Mouse (Mus musculus): ENCODE results near the gene Rpgrip1l.

Rpgrip1l gene

DNA sequence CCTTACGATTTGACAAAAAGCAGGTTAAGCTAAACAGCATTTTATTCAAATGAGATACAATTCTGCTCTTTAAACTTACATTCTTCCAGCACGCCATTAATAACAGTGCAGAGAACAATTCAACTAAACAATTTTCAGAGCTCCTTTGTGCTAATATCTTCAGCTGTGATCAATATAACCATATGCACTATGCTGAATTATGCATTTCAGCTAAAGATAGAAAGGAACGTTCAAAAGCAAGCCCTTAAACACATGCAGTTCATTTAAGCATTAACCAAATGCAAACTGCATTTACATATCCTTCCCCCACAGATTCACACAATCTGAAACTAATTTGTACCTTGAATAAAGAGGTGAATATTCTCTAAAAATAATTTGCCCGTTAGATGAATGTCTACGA is 35.0 kb downstream of the Rpgrip1l start:
- DNase-seq (ENCODE audit: inconsistent age in 2 of 2, low spot score in 1 of 2), result no peak

- no peak for DNase-seq (ENCODE audit: inconsistent age in 2 of 2, low spot score in 1 of 2)
These were observed 36.7 kb downstream of the Rpgrip1l start for GRCm38 (mm10) chr8:91276337-91276736.

DNA sequence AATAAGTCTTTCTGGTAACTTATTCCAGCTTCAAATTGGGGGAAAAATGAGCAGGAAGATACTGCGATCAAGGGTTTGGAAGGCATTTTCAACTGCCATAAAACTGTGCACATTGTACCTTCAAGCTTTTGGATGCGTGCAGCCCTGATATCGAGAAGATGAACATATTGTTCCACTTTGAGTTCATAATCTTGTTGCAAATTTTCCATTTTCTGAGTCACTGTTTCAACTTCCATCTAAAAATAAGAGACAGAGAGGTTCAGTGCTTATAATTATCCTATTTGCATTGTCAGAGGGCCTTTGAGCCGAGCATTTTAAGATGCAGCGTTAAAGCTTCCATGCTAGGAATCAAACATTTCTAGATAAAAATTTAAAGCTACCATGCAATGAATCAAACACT is 39.6 kb downstream of the Rpgrip1l start:
- DNase-seq (ENCODE audit: inconsistent age in 2 of 2, low spot score in 1 of 2), result no peak

DNA sequence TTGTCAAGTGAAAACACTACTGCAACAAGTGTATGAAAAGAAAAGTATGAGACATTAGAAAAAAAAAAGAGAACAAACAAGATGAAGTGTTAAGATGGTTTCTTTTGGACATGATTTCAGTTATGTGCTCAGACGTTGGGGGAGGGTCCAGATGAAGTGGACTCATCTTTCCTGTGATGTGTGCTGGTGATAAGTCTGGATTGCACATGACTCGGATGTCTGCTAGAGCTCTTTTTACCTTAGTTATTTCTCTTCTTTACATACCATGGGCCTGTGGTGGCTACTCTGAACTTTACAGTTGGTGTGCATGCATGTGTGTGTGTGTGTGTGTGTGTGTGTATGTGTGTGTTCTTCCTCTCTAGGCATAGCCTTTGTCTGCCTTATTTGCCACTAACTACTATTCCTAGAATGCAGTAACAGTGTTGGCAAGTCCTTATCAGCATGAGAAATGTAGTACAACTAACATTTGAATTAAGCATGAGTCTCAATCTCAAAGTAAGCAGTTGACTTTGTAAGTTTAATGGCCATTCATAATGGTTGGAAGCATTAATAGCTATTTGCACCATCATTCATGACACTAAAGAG is 43.6 kb downstream of the Rpgrip1l start:
- DNase-seq (ENCODE audit: inconsistent age in 2 of 2, low spot score in 1 of 2), result no peak

DNA sequence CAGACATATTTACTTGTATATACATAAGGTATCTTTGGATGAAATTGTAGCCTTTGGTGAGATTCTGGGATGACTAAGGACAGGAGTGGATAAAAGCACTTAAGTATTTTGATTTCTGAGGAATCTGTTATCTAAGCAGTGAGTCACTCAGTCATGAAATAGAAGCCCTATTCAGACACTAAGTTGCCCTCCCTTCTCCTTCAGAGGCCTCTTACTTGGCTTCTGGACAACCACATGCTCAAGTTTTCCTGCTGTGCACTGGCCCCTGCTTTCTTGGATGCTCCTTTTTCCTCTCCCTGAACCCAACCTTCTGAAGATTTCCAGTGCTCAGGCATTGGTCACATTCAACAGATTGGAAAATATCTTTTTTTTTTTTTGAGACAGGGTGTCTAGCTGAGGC is 48.5 kb downstream of the Rpgrip1l start:
- DNase-seq (ENCODE audit: inconsistent age in 2 of 2, low spot score in 1 of 2), result no peak

GRCm38 (mm10) chr8:91263939-91264338 is 49.1 kb downstream of the Rpgrip1l start:
- DNase-seq (ENCODE audit: inconsistent age in 2 of 2, low spot score in 1 of 2), result no peak

- DNase-seq (ENCODE audit: inconsistent age in 2 of 2, low spot score in 1 of 2), result no peak
These were observed 51.5 kb downstream of the Rpgrip1l start for GRCm38 (mm10) chr8:91261598-91261997.

DNA sequence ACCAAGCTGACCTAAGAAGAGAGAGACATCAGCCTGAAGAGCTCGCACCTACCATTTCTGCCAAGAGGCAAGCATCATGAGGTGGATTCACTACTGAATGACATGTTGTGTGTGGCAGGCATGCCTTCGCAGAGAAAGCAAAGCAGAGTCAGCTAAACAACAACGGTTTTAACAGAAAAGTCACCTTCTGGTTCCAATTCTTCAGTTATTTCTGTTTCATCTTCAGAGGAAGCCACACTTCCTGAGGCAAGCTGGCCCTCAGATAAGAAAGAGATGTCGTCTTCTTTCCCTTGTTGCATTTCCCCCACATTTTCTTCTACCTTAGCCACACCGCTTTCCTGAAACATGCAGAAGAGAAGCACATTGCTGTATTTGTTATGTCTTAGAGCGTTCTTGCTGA is 62.1 kb downstream of the Rpgrip1l start:
- no peak for DNase-seq (ENCODE audit: inconsistent age in 2 of 2, low spot score in 1 of 2)

- DNase-seq (ENCODE audit: inconsistent age in 2 of 2, low spot score in 1 of 2), result no peak
These were observed 63.1 kb downstream of the Rpgrip1l start for GRCm38 (mm10) chr8:91249758-91250466.

- no peak for DNase-seq (ENCODE audit: inconsistent age in 2 of 2, low spot score in 1 of 2)
These were observed 67.1 kb downstream of the Rpgrip1l start for GRCm38 (mm10) chr8:91245821-91246454.

GRCm38 (mm10) chr8:91242721-91243120 is 70.3 kb downstream of the Rpgrip1l start:
- DNase-seq (ENCODE audit: inconsistent age in 2 of 2, low spot score in 1 of 2), result no peak

DNA sequence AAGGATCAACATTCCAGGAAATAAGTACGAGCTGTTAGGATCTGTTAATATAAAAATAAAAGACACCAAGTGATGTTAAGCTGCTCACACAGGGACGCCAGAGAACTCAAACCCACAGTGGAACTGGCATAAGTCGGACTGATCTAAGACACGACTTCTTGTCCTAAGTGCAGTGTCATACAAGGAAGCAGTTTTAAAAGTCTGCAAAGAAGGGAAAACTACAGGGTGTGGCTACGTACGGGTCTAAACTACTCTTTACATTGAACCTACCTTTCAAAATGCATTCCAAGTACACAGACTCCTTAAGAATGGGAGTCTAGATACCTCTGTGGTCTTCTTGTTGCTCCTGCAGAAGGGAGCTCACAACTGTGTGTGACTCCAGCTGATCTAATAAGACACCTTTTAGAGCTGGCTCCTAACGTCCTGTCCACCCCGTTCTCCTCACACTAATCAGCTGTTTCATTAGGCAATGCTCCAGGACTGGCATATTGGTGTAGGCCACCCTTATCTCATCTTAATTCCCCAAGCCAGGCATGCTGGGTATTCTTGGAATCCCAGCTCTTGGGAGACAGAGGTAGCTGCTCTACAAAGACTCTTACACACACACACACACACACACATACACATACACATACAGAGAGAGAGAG is 71.1 kb downstream of the Rpgrip1l start:
- no peak for DNase-seq (ENCODE audit: inconsistent age in 2 of 2, low spot score in 1 of 2)

DNA sequence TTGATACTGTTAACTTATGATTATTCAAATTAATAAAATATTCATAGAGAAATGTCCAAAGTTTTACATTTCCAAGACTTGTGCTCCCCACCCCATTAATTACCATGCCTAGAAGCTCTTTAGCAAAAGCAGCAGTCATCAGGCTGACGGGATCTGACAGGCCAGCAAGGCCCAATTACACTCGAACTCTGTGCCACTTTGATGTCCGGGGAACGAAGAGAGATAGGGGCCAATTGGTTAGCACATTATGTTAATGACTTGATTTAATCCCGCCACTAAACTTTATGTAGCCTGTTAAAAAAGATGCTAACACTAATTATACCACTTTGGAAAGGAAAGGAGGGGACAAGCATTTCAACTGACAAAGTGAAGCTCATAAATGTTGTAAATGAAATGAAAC is 71.7 kb downstream of the Rpgrip1l start:
- no peak for DNase-seq (ENCODE audit: inconsistent age in 2 of 2, low spot score in 1 of 2)

DNA sequence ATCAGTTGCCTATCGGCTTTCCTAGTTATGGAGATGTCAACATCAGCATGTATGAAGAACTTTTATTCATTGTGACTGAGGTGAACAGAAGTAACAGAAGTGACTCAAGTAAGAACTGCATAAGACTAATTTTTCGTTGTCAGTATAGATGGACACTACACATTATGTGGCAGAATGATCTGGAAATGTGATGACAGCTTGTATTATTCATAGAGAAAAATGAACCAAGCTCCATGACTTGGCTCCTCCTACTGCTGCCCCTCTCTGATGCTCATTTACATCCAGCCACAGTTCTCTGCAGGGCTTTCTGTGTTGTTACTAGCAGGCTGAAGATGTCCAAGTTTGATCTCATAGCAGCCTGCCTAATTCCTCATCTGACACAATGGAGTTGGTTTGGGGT is 75.9 kb downstream of the Rpgrip1l start:
- DNase-seq (ENCODE audit: inconsistent age in 2 of 2, low spot score in 1 of 2), result no peak

GRCm38 (mm10) chr8:91234097-91234496 is 79.0 kb downstream of the Rpgrip1l start:
- DNase-seq (ENCODE audit: inconsistent age in 2 of 2, low spot score in 1 of 2), result no peak

DNA sequence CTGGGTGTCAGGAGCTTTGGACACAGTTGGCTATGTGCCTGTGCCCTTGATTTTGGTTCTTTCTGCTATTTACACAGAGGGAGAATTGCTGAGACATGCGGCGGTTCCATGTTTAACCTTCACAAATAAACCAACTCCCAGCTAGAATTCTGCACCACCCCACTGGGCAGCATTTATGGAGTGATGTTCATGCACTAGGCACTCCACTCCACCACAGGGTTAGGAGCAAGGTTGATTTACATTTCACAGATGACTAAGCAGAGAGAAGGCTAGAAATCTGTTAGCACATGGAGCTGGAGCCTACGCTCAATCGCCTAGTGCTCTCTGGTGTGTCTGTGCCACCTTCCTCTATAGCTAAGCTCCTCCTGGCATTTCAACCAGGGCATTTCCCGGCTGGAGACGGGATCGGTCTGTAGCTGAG is 85.6 kb downstream of the Rpgrip1l start:
- DNase-seq (ENCODE audit: inconsistent age in 2 of 2, low spot score in 1 of 2), result peak in 1 of 2 experiments; percentile 48

- no peak for DNase-seq (ENCODE audit: inconsistent age in 2 of 2, low spot score in 1 of 2)
These were observed 88.8 kb downstream of the Rpgrip1l start for GRCm38 (mm10) chr8:91224227-91224626.

- no peak for DNase-seq (ENCODE audit: inconsistent age in 2 of 2, low spot score in 1 of 2)
These were observed 91.2 kb downstream of the Rpgrip1l start for GRCm38 (mm10) chr8:91221841-91222240.

DNA sequence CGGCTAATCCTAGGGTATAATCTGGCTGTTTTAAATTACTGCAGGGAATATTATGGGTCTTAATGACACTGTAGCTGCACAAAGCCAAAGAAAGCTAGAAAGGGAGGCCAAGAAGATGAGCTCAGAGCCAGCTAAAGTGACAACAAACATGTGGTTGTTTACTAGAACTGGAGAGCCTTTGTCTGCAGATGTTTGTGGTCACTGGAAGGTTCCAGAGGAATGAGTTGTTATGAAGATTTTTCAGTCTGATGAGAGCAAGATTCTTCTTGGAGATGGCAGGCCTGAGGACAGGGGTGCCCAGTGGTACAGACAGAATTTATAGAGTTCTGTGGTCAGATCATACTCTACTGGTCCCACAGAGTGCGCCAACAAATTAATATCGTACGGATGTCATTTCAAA is 94.8 kb downstream of the Rpgrip1l start:
- DNase-seq (ENCODE audit: inconsistent age in 2 of 2, low spot score in 1 of 2), result no peak

- no peak for DNase-seq (ENCODE audit: inconsistent age in 2 of 2, low spot score in 1 of 2)
These were observed 95.8 kb downstream of the Rpgrip1l start for GRCm38 (mm10) chr8:91217062-91217905.

DNA sequence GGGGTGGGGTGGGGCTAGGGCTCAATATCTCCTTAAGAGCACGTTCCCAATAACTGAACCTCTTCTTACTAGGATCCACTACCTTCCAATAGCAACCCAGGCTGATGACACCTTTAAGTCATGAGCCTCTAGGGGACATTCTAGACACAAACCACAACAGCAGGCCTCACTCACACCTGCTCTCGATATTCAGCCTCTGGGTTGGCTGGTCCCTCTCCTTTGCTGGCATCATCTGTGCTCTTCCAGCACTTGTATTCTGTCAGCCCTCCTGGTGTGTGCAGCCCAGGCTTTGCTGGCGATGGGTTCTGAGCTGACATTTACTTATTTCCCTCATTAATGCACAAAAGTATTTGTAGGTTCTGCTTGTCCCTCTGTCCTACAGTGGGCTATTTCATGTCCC is 98.8 kb downstream of the Rpgrip1l start:
- no peak for DNase-seq (ENCODE audit: inconsistent age in 2 of 2, low spot score in 1 of 2)
